Mouse (Mus musculus) urinary bladder, adult 18-20 months (tissue): ENCODE measurements around the gene Fgfr2.
A peak's percentile ranks its signal among the peaks of the same experiment; 100 is the strongest.

Experiments
- DNase-seq, 2 experiments: peaks; one replicate each; pipeline ENCODE4 v3.0.0; 2022; ENCODE audit warnings: low spot score in 2 of 2, mixed read lengths in 2 of 2

The Fgfr2 gene

DNA sequence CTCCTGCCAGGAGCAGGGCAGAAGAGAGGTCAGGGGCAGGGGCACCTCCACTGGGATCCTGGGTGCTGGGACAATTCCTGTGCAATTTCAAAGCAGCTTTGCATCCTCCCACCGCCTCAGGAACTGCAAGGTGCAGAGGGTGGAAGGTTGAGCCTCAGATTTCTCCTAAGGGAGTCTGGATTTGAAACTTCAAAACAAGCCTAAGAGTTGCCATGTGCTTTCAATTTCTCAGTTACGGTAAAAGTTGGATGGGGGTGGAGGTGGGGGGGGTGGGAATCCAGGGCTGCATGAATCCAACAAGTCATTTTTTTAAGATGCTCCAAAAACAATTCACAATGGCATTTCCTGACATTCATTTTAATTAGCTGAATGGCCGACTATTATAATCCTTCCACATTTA, 935.7 kb downstream of the Fgfr2 start:
- no peak for DNase-seq

DNA sequence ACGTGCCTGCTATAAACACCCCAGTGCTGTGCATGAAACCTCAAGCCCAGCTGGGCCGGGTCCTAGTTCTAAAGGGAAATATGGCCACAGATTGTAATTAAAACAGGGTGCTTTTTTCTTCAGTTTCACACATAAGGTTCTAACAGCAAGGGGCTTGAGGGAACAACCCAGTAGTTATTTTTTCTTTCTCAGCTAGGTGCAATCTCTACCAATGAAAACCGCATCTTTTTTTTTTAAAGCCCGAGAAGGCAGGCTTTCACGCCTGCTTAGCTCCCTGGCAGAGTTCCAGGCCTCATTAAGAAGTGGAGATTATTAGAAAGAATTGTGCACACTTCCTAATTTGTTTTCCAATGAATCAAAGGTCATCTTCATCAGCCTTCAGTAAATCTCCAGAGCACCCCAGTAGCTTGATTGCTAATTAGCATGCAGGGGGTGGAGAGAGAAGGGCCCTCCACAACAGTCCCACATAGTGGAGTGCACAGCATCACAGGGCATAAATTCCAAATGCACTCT, 939.2 kb downstream of the Fgfr2 start:
- no peak for DNase-seq

DNA sequence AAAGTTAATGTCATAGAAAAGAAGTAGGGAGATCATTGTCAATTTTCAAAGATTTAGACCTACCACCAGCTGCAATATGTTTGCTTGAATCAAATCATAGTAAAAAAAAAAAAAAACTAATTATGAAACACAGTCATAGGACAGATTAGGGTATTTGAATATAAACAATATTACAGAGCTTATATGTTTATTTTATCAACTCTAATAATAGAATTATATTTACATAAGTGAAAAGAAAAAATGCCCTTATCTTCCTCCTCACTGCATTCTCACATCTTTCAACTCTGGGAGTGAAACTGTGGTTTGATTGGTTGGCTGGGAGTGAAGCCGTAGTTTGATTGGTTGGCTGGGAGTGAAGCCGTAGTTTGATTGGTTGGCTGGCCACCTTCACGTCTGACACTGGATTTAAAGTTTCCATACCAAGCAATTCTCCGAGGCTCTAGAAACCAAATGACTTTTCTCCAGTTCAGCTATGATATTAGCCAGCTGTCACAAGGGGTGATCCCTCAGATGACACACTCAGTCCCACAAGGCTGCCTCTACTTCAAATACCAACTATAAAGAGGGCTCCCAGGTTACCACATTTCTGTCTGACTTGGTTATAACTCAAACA, 941.5 kb downstream of the Fgfr2 start:
- no peak for DNase-seq

DNA sequence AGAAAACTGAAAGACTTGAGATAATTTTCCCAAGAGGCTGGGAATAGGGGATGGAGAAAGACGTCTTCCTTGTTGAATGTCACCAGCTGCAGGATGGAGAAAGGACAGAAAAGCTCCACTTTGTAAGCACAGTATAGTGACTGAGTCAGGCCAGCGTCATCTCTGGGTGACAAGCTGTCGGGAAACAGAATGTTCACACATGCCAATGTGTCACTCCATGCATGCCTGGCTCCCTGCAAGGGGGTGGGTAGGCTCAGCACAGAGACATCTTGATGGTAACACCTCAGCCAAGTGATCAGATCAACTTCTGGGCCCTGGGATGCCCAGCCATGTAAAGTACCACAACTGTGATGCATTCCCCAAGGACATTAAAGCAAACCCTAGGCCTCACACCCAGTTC, 942.1 kb downstream of the Fgfr2 start:
- DNase-seq: no peak

GRCm38 (mm10) chr7:132179049-132179448, 944.1 kb downstream of the Fgfr2 start:
- DNase-seq: no peak

GRCm38 (mm10) chr7:132174787-132175186, 948.4 kb downstream of the Fgfr2 start:
- no peak for DNase-seq

DNA sequence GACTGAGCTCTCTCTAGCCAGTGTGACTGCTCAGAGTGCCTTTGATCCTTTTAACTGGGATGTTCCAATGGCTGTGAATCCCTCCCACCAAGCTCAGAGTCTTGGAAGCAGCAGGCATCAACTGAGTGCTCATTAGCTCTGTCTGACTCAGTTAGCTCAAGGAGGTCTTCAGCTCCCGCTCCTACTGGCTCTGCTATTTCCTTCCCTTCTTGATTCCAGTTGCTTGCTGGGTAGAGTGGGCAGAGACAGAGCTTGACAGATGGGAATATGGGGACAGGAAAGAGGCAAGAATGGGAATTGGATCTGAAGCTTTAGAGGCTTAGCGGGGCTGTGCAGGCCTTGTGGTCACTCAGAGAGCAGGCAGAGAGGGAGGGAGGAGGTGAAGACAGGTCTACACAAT, 948.9 kb downstream of the Fgfr2 start:
- no peak for DNase-seq

GRCm38 (mm10) chr7:132172220-132172619, 950.9 kb downstream of the Fgfr2 start:
- no peak for DNase-seq

GRCm38 (mm10) chr7:132171716-132172115, 951.4 kb downstream of the Fgfr2 start:
- DNase-seq: no peak

DNA sequence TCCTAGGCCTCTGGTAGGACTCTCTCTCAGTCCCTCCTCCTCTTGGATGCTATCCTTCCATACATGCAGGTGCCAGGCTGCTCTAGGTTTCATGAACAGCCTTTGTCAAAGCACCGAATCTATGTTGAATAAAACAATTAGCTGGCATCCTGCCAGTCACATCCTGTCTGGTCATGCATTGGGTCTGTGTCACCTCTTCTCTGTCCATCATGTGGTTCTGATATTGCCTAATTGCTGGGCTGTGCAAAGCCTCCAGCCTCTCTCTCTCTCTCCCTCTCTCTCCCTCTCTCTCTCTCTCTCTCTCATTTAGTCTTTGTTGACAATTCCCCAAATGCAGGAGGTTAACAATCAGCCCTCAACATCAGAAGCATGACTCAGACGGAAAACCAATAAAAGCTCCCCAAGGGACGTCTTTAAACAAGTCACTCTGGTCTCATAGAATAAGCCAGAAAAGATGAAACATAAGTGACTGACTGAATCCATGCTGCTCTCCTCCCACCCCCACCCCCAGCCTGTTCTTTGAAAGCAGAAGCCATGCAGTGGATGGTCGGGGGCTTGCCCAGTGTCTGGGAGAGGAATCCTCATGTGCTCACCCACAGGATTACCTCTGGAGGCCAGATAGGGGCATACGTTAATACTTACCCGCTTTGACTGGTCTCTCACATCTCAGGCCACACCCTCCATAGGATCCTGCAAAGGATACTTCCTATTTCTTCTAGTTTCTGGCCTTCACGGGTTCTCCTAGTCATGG, 953.6 kb downstream of the Fgfr2 start:
- DNase-seq: peak; percentile 25 to 49

DNA sequence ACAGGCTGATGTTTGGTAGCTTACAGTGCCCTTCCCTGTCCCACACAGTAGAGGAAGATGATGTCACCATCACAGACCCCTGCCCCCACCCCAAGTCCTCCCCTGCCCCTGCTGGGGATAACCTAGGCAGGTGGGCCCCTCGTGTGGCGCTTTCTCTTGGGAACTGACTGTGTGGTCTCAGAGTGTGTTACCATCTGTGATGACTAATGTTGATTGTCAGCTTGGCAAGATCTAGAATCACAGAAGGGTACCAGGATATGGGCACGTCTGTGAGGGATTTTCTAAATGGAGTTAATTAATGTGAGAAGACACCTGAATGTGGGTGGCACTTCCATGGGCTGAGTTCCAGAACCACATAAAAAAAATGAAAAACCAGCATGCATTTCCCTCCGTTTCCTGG, 955.9 kb downstream of the Fgfr2 start:
- DNase-seq: no peak

DNA sequence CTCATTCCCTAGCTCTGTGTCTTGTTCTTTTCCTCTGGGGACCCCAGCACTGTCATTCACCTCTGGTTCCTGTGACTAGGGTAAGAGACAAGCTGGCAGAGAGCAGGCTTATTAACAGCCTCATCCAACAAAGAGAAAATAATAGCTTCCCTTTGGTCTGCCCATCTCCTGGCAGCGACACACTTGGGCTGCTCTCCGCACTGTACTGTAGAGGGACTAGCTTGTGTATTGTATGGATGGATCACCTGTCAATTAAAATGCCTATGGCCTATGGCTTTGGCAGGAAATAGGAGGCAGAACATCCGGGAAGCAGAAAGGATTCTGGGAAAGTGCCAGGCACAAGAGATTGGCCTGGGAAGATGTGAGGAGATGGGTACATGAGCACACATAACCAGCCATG, 960.9 kb downstream of the Fgfr2 start:
- DNase-seq: no peak

- no peak for DNase-seq
Observed at GRCm38 (mm10) chr7:132158321-132159025, 964.7 kb downstream of the Fgfr2 start.

DNA sequence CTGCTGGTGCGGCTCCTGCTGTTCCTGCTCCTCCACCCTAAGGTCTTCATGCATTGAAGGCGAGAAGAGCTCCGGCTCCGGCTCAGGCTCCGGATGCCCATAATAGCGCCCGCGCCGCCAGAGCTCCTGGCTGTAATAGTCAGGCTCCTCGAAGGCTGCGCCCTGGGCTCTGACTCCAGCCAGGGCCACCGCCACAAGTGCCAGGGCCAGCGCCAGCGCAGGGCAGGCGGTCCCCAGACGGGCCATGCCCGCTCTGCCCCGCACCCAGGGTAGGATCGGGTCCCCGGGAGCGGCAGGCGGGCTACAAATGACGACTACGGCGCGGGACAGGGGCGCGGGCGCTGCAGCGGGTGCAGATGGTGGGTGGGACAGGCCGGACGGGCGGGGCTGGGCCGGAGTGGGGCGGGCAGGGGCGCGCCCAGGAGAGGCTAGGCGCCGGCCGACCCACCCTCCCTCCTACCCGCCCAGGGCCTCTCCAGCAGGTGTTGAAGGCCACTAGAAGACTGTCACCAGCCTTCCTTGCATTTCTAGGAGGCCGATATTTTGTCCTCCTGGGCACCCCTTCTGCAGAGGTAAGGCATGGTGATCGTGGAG, 968.7 kb downstream of the Fgfr2 start, which contains the start of gene Cpxm2:
TSS of gene Cpxm2 (minus strand) at position 372 of the 594 bp plus-strand sequence.
- peak in 1 of 2 experiments; percentile 6 for DNase-seq

GRCm38 (mm10) chr7:132153725-132154147, 969.4 kb downstream of the Fgfr2 start:
- DNase-seq: no peak

DNA sequence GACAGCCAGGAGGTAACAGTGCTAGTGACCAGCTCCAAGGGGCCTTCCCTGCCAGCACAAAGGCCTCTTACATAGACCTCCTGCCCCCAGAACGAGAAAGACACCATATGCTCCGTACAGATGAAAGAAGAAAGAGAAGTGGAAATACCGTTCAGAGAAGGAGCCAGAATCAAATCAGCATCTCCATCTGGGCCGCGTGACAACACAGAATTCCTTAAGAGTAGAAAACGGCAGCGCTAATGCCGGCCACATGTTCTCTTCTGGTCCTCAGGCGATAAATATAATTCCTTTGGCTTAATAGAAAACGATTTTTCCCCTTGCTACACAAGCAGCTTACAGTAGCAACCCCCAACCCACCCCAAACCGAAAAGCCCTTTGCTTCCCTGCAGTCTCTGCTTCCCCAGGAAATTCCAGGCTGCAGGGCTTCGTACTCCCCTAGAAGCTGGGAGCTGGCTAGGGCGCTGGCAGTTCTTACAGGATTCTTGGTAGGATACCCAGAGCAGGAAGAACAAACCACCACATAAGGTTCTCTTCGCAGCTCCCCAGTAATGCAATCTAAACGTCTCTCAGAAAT, 977.8 kb downstream of the Fgfr2 start:
- DNase-seq: no peak

DNA sequence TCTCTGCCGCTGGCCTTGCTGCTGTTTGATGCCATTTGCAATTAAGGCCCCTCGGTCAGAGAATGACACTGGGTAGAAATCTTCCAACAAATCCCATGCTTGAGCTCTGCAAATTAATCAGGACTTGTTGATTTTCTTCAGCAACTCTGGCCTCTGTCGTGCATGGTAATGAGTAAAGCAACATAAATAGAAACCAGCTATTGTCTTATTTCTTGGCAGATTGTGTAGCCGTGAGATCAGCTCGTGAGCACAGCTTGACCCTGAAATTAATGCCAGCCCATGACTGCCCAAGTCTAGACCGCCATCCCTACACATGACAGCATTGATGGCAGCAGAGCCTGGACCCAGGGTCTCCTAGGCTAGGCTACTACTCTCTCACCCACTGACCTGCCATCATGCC, 994.5 kb downstream of the Fgfr2 start:
- no peak for DNase-seq

DNA sequence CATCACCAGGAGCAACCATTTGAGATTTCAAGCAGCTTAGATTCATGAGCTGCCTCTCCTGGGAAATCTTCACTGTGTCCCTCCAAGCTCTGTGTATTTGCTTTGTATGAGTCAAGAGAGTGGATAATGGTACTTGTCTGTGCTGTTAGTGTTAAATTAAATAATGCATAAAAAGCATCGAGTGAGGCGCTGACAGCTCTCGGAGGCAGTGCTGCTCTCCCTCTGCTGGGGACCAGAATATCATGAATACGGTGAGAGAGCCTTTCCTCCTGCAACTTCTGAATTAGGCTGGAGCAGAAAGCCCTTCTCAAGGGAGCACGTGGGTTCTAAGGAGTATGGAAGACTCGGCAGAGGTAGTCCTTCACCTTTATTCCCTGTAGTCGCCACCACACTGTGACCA, 998.2 kb downstream of the Fgfr2 start:
- no peak for DNase-seq

GRCm38 (mm10) chr7:132123211-132123610, 999.9 kb downstream of the Fgfr2 start:
- DNase-seq: peak in 1 of 2 experiments; percentile 4

- DNase-seq: no peak
Observed at GRCm38 (mm10) chr7:132119817-132120216, 1003.3 kb downstream of the Fgfr2 start.

DNA sequence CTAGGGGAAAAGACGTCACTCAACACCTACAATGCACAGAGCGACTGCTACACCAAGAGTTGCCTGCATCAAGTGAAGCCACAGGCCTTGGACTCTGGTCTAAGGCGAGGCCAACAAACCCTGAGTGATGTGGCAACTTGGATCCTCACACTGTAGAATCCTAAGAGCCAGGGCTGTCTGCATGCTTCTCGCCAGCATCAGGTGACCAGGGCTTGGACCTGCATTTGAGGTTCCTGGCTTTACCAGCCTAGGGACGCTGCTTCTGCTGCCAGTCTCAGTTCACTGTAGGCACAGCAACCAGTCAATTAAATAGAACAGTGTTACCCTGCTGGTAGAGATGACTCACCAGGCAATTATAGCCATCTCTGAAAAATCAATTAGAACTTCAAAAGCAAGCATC, 1011.4 kb downstream of the Fgfr2 start:
- DNase-seq: no peak

DNA sequence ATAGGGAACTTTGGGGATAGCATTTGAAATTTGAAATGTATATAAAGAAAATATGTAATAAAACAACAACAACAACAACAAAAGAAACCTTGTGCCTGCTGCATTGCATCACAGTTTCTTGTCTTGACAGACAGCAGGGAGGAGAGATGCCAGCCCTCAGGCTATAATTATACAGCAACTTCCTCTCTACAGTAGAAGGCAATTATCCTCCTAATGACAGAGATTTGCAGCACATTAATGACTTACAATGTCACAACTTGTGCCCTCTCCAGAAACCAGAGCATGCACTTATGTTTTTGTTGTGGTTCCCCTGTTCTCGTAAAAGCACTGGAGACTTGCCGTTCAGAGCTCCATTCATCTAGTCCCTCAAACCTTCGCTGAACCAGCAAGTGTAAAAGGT, 1012.8 kb downstream of the Fgfr2 start:
- DNase-seq: no peak
